Mouse (Mus musculus): ENCODE data around the gene Pip5k1b.

Pip5k1b gene

GRCm38 (mm10) chr19:24476461-24476860 lies 79.2 kb downstream of the Pip5k1b start:
- DNase-seq (ENCODE audit: low spot score in 2 of 2), result peak; percentile 14 to 38

- no peak for DNase-seq (ENCODE audit: low spot score in 2 of 2)
Measured at GRCm38 (mm10) chr19:24475281-24475680, 80.4 kb downstream of the Pip5k1b start.

GRCm38 (mm10) chr19:24472512-24472911 lies 83.2 kb downstream of the Pip5k1b start:
- no peak for DNase-seq (ENCODE audit: low spot score in 2 of 2)

DNA sequence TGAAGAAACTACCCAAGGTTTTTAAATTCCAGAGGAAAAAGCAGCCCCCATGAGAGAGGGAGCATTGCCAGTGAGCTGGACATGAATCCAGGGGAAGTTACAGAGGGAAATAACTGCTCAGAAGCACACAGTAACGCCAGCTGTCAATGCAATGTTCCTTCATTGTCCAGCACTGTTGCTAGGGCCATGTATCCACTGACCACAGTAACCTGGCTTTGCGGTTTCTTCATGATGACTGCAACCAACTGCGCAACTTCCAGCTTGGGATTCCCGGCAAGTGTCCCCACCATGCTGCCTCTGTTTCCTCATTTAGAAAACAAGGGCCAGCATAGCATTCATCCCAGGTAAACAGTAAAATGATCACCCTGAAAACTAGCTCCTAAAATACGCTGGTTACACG lies 84.1 kb downstream of the Pip5k1b start:
- no peak for DNase-seq (ENCODE audit: low spot score in 2 of 2)

GRCm38 (mm10) chr19:24469216-24469615 lies 86.5 kb downstream of the Pip5k1b start:
- no peak for DNase-seq (ENCODE audit: low spot score in 2 of 2)

GRCm38 (mm10) chr19:24468616-24469015 lies 87.1 kb downstream of the Pip5k1b start:
- DNase-seq (ENCODE audit: low spot score in 2 of 2), result no peak

DNA sequence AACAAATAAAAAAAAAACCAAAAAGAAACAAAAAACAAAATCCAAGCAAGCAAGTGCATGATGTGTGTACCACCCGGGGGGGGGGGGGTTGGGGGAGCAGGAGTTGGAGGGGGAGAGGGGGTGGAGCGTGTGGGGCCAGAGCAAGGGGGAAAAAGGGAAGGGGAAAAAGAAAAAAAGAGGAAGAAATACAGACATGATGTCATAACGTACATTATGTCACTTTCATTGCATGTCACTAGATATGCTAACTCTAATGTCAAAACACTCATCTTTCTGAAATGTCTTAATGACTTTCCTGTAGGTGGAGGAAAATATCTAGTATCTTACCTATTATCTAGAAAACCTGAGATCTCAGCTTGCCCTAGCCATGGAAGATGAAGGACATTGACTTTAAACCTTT lies 92.7 kb downstream of the Pip5k1b start:
- no peak for DNase-seq (ENCODE audit: low spot score in 2 of 2)

DNA sequence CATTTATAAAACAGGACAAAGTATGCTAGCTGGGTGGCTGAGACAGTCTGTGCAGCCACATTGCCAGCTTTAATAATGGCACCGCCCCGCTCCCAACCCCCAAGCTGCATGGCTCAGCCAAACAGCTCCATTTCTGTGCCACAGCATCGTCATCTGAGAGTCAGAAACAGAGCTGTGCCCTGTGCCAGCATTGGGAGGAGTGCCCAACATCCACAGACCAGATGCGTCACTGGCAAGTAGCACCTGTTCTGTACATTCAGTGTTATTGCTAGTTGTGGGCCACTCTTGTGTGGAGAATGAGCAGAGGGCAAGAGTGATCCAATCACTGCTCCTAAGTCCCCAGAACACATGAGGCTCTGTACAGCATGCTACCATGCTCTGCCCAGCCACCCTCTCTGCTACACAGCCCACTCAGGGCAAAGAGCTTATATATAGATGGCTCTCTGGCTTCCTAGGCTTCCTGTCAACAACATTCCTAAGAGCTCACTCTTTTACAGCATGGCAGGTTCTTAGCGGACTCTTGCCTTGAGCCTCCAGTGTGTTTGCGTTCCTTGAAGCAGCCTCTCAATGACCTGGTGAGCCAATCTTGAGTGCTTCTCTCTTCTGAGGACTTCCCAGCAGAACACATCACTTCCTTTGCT lies 99.0 kb downstream of the Pip5k1b start:
- DNase-seq (ENCODE audit: low spot score in 2 of 2), result no peak

DNA sequence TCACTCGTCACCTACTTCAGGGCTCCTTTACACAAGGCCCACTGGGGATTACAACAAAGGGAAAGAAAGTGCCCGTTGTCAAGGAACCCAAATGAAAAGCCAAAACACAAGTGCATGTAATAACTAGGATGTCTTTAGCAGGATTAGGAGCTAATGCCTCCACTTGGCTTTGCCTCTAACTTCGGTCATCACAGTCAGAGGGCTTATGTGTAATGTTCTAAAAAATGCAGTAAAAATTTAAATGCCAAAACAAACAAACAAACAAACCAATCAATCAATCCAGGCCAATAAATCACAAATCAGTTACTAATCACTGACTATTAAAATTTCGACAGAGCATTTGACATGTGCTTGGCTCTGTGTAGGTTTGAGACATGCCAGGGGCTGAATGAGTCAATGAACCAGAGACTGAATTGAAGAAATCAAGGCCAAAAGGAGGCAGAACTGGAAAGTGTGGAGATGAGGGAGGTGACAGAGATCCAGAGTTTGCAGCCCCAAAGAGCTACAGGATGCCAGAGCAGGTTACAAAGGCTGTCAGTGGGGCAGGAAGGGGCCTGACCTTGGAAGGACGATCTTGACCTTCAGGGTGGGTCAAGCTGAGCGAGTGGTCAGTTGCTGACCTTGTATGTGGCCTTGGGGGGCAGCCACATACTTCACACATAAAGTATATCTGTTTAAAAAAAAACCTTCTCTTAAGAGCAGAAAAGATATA lies 100.3 kb downstream of the Pip5k1b start:
- DNase-seq (ENCODE audit: low spot score in 2 of 2), result no peak

DNA sequence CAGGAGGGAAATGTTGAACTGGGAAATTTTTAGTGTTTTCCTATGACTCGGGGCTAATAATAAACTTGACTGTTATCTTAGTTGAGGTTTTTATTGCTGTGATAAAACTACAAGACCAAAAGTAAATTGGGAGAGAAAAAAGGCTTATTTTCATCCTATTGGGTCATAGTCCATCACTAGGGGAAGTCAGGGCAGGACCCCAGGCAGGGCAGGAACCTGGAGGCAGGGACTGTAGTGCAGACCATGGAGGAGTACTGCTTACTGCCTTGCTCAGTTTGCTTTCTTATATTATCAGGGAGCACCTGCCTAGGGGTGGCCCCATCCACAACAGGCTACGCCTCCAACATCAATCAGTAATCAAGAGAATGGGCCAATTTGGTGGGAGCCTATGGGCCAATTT lies 101.2 kb downstream of the Pip5k1b start:
- no peak for DNase-seq (ENCODE audit: low spot score in 2 of 2)

- no peak for DNase-seq (ENCODE audit: low spot score in 2 of 2)
Measured at GRCm38 (mm10) chr19:24453379-24453778, 102.3 kb downstream of the Pip5k1b start.

DNA sequence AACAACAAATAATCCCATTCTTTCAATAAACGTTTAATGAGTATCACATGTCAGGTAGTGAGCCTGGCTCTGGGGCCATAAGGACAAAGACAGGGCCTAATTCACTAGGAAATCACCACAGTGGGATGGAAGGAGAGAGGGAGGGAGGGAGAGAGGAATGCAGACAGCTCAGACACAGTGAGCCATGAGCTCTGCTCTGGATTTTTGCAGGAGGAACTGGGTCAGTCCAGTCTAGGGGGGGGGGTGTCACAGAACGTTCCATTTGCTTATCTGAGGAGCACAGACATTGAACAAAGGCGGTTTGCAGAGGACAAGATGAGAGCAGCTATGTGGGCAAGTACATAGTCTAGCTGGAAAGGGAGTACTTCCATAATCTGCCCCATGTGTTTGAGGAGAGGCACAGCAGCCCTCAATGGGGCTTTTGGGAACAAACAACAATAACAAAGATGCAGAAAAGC lies 103.2 kb downstream of the Pip5k1b start:
- no peak for DNase-seq (ENCODE audit: low spot score in 2 of 2)

GRCm38 (mm10) chr19:24451626-24452025 lies 104.0 kb downstream of the Pip5k1b start:
- no peak for DNase-seq (ENCODE audit: low spot score in 2 of 2)

DNA sequence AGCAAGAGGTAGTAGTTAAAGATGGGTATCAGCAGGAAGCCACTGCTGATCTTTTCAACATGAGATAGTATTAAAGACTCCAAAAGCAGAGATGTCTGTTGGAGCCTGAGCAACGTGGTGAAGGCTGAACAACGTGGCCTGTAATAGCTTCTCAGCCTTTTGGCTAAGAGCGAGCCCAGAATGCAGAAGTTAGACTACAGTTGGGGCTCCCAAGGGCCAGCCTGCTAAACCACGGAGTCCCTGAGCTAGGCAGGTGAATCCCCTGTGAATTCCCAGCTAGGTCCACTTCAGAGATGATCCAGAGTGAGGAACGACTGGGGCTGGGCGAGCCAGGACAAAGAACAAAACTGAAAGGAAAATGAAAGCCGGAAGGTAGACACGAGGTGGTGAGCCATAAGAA lies 104.9 kb downstream of the Pip5k1b start:
- peak in 1 of 2 experiments; percentile 10 for DNase-seq (ENCODE audit: low spot score in 2 of 2)

DNA sequence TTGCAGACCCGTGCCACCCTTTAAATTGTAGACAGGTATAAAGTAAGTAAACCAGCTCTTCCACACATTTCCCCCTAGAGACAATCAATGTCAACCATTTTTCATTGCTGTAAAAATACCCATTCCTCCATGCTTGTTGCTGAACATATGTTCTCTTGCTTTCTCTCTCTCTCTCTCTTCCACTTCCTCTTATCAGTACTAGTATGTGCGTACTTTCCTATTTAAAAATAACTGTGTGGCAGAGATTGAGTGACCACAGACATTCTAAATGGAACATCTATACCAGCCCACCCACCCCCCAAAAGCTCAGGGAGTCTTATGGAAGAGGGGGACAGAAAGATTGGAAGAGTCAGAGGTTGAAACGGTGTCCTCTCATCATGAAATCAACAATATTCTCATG lies 111.3 kb downstream of the Pip5k1b start:
- no peak for DNase-seq (ENCODE audit: low spot score in 2 of 2)

- DNase-seq (ENCODE audit: low spot score in 2 of 2), result no peak
Measured at GRCm38 (mm10) chr19:24439715-24440114, 116.0 kb downstream of the Pip5k1b start.

GRCm38 (mm10) chr19:24434291-24434690 lies 121.4 kb downstream of the Pip5k1b start:
- DNase-seq (ENCODE audit: low spot score in 2 of 2), result no peak

DNA sequence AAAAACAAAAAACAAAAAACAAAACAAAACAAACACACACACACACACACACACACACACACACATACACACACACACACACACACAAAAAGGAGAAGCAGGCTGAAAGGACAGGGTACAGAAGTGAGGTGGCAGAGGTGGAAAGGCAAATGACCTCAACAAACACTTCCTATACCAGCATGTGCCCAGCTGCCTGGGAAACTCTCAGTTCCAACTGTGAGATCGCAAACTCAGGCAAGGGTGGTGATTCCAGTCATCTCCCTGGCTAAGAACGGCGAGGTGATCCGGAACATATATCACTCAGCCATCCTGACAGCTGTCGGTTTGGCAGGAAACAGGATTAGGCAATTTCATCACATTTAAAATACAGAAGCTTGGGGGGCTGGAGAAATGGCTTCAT lies 123.2 kb downstream of the Pip5k1b start:
- no peak for DNase-seq (ENCODE audit: low spot score in 2 of 2)

GRCm38 (mm10) chr19:24431381-24431780 lies 124.3 kb downstream of the Pip5k1b start:
- DNase-seq (ENCODE audit: low spot score in 2 of 2), result no peak

- no peak for DNase-seq (ENCODE audit: low spot score in 2 of 2)
Measured at GRCm38 (mm10) chr19:24428011-24428410, 127.7 kb downstream of the Pip5k1b start.

GRCm38 (mm10) chr19:24427258-24427657 lies 128.4 kb downstream of the Pip5k1b start:
- no peak for DNase-seq (ENCODE audit: low spot score in 2 of 2)

- DNase-seq (ENCODE audit: low spot score in 2 of 2), result no peak
Measured at GRCm38 (mm10) chr19:24426759-24427181, 128.9 kb downstream of the Pip5k1b start.

DNA sequence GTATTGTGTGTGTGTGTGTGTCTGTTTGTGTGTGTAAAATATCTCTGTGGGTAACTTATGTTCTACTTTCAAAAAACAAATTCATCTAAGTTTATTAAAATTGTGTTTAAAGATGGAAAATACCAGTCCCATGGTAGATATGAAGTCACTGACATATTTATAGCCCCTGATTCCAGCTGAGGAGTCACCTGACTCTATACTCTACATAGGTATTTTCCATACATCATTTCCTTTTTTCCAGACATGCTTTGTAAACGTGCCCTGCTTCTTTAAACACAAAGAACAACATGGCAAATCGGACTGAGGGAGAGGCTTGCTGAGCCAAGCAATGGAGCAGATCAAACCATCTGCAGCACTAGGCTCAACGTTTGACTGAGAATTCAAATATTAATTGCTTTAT lies 137.6 kb downstream of the Pip5k1b start:
- DNase-seq (ENCODE audit: low spot score in 2 of 2), result no peak

GRCm38 (mm10) chr19:24417659-24418004 lies 138.0 kb downstream of the Pip5k1b start:
- DNase-seq (ENCODE audit: low spot score in 2 of 2), result no peak

All from spleen, postnatal 36 days (tissue).